Mouse (Mus musculus): ENCODE measurements around the gene Gm17617.
"Not testable (repeated sequence)": the region's sequence is repeated elsewhere in the genome, so short reads cannot be mapped to it uniquely, and the experiment has no call there.

The Gm17617 gene

GRCm38 (mm10) chr13:55135382-55135781 lies 2.0 kb upstream of the Gm17617 start:
- no peak for DNase-seq (ENCODE audit: low spot score in 2 of 2)

GRCm38 (mm10) chr13:55124903-55125302 lies 8.4 kb downstream of the Gm17617 start:
- DNase-seq (ENCODE audit: low spot score in 2 of 2), result no peak

GRCm38 (mm10) chr13:55114375-55114774 lies 19.0 kb downstream of the Gm17617 start:
- DNase-seq (ENCODE audit: low spot score in 2 of 2), result no peak

GRCm38 (mm10) chr13:55107694-55108093 lies 25.7 kb downstream of the Gm17617 start:
- DNase-seq (ENCODE audit: low spot score in 2 of 2), result peak in 1 of 2 experiments; percentile 28

- DNase-seq (ENCODE audit: low spot score in 2 of 2), result no peak
Observed at GRCm38 (mm10) chr13:55107116-55107515, 26.2 kb downstream of the Gm17617 start.

GRCm38 (mm10) chr13:55105953-55106691 lies 27.2 kb downstream of the Gm17617 start:
- DNase-seq (ENCODE audit: low spot score in 2 of 2), result no peak

- peak; percentile 96 for DNase-seq (ENCODE audit: low spot score in 2 of 2)
Observed at GRCm38 (mm10) chr13:55105045-55105952, 28.0 kb downstream of the Gm17617 start, which contains the start of gene Zfp346. Zfp346 (plus strand) TSS chr13:55105311.

- DNase-seq (ENCODE audit: low spot score in 2 of 2), result no peak
Observed at GRCm38 (mm10) chr13:55103351-55103750, 30.0 kb downstream of the Gm17617 start.

GRCm38 (mm10) chr13:55102366-55102765 lies 31.0 kb downstream of the Gm17617 start:
- no peak for DNase-seq (ENCODE audit: low spot score in 2 of 2)

- DNase-seq (ENCODE audit: low spot score in 2 of 2), result no peak
Observed at GRCm38 (mm10) chr13:55101627-55102026, 31.7 kb downstream of the Gm17617 start.

- peak; percentile 70 to 84 for DNase-seq (ENCODE audit: low spot score in 2 of 2)
Observed at GRCm38 (mm10) chr13:55099726-55100478, 33.4 kb downstream of the Gm17617 start, which contains the start of gene Uimc1. Uimc1 (minus strand) TSS chr13:55100300.

- DNase-seq (ENCODE audit: low spot score in 2 of 2), result no peak
Observed at GRCm38 (mm10) chr13:55099066-55099725, 34.2 kb downstream of the Gm17617 start.

GRCm38 (mm10) chr13:55097841-55098240 lies 35.5 kb downstream of the Gm17617 start:
- not testable (repeated sequence) for DNase-seq (ENCODE audit: low spot score in 2 of 2)

- no peak for DNase-seq (ENCODE audit: low spot score in 2 of 2)
Observed at GRCm38 (mm10) chr13:55092588-55092987, 40.8 kb downstream of the Gm17617 start.
